Mouse (Mus musculus) cerebellum, postnatal 10 days (tissue): ENCODE data around the gene Lrrc46.
A peak's percentile ranks its signal among the peaks of the same experiment; 100 is the strongest.

ENCODE experiments used
- DNase-seq, 2 experiments: peaks; one replicate each; pipeline ENCODE4 v3.0.0; 2021; ENCODE audit warnings: mixed read lengths in 2 of 2

Gene Lrrc46

GRCm38 (mm10) chr11:97009198-97009790, 31.9 kb downstream of the Lrrc46 start:
- DNase-seq, result no peak

GRCm38 (mm10) chr11:97007093-97007794, 34.0 kb downstream of the Lrrc46 start:
- DNase-seq, result no peak

- DNase-seq, result no peak
These were observed 38.0 kb downstream of the Lrrc46 start for GRCm38 (mm10) chr11:97003170-97003569.

- DNase-seq, result peak; percentile 54 to 57
These were observed 43.7 kb downstream of the Lrrc46 start for GRCm38 (mm10) chr11:96997380-96997956.

- DNase-seq, result no peak
These were observed 44.3 kb downstream of the Lrrc46 start for GRCm38 (mm10) chr11:96996773-96997379.

- DNase-seq, result no peak
These were observed 45.1 kb downstream of the Lrrc46 start for GRCm38 (mm10) chr11:96995836-96996772.

- no peak for DNase-seq
These were observed 46.2 kb downstream of the Lrrc46 start for GRCm38 (mm10) chr11:96995031-96995430.

GRCm38 (mm10) chr11:96992722-96993311, 48.4 kb downstream of the Lrrc46 start:
- DNase-seq, result no peak

GRCm38 (mm10) chr11:96991501-96991900, 49.7 kb downstream of the Lrrc46 start:
- no peak for DNase-seq

GRCm38 (mm10) chr11:96987873-96988655, 53.1 kb downstream of the Lrrc46 start:
- DNase-seq, result no peak

GRCm38 (mm10) chr11:96986463-96986862, 54.7 kb downstream of the Lrrc46 start:
- no peak for DNase-seq

GRCm38 (mm10) chr11:96984903-96985302, 56.3 kb downstream of the Lrrc46 start:
- DNase-seq, result no peak
